Mouse (Mus musculus) gonadal fat pad, adult 2 months (tissue): ENCODE results near the gene Mdga1. TPM values are rescaled to one million over a fixed set of nuclear protein-coding genes. Genes with fewer than 3 reads are reported as not detected.

Experiments used
- DNase-seq: peaks from one replicate; pipeline ENCODE4 v3.0.0-alpha.2; 2012; ENCODE audit warnings: low read depth
- polyA plus RNA-seq: library from polyadenylated mRNA; depleted of rRNA; stranded (reverse); fragments of >200 nt; gene quantifications from 2 replicates; pipeline ENCODE4 v1.2.3, GENCODE M21; 2012

Gene Mdga1
- polyA plus RNA-seq, 1 experiment, result 1.7 TPM

DNA sequence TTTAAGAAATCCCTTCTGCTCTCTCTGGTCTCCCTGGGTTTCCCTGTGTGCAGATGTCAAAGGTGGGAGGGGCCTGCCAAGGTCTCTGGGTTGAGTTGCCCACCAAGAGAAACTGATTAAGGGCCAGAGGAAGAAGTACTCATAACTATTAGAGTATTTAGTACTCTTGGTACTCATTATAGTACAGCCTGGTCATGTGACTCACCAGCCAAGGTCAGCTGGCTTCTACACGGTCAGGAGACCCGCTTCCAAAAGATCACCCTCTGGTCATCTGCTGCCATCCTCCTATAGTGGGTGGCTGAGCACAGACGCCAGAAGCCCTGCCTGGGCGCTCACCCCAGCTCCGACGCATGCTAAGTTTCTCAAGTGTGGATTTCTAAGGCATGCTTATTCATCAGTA is 124.9 kb downstream of the Mdga1 start:
- no peak for DNase-seq

DNA sequence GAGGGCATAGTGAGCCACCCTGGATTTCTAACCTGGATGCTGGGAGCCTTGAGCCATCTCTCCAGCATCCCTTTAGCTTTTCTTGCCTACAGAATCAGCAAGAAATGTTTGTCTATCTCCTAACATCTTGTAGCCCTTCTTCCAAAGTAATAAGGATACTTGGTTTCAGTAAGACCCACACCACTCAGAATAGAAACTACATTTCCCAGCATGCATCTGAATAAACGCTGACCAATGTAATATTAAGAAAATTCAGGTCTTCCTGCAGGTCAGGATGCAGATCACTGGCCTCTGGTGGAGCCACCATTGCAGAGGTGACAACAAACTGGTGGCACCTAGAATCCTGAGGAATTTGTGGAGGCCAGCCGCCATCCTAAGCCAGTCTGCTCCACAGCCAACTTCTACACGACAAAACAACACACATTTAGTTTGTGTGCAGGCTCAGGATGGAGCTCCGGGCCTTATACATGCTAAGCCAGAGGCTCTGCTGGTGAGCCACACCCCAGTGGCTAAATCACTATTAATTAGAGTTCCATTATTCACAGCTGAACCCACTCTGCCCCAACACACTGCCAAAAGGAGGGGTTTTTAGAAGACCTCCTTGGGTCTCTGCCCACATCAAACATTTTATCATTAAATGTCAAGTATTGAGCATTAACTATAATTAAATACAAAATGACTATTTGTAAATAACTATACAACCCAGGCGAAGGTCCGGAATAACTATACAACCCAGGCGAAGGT is 126.3 kb downstream of the Mdga1 start:
- DNase-seq, result no peak

DNA sequence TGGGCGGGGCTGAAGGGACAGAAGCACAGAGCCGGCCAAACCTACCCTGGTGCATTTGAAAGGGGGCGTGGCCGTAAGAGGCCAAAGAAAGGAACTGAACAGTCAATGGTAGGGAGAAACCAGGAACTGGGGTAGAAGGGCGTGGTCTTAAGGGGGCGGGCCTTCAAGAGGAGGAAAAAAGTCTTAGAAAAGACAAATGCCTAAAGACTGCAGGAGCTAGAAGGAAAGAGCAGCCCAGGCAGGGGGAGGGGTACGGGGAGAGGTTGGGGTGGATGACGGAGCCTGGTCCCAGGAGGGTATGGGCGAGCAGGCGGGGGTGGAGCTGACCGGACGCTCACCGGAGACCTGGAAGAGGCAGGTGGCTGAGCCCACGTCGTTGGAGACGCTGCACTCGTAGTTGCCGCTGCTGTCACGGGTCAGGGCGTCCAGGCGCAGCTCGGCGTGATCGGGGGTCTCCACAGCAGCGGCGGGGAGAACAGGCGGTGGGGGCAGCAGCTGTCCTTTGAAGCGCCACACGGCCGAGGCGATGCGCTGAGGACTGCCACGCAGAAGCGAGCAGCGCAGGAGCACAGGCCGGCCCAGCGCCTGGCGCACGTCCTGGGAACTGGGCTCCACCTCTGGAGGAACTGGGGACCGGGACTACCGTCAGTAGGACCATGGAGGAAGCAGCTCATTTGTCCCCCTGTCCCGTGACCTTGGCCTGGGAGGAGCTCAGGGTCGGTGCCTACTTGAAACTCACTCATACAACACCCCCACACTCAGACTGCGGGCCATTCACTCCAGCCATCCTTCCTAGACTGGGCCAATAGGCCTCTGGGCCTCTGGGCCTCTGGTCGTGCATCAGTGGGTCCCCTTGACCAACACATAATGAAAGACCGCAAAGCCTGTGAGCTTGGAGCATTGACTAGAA is 127.9 kb downstream of the Mdga1 start:
- peak; percentile 37 for DNase-seq

DNA sequence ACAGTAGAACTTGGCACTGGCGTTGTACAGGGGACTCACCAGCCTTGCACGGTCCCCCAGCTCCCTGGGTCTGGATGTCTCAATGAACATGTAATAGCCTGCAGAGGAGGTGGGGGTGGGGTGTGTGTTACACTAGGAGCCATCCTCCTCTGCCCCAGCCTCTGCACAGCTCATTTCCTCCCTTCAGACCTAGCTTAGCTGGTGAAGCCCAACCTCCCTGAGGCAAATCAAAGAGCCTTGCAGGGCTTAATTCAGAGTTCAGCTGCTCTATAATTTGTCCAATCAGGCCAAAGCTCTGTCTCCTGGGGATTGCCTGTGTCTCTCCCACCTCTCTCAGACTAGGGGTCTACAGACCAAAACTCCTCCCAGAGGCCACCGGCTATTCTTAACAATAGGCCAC is 131.9 kb downstream of the Mdga1 start:
- no peak for DNase-seq

DNA sequence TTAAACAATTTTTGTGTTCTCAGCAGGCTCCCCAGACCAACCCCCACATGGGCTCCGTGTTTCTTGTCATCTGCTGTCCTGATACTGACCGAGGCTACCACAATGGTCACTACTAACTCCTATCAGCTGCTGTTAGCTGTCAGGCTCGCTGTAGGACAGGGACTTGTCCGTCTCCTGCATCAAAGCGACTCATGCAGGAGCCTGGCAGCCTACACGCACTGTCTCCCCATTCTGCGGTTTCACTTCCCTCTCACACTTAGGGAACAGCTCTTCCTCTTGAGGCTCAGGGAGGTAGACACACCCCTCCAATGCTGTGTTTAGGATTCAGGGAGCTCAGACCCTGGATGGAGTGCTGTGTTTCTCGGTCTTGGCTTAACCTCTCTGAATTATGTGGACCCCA is 132.4 kb downstream of the Mdga1 start:
- DNase-seq, result no peak

DNA sequence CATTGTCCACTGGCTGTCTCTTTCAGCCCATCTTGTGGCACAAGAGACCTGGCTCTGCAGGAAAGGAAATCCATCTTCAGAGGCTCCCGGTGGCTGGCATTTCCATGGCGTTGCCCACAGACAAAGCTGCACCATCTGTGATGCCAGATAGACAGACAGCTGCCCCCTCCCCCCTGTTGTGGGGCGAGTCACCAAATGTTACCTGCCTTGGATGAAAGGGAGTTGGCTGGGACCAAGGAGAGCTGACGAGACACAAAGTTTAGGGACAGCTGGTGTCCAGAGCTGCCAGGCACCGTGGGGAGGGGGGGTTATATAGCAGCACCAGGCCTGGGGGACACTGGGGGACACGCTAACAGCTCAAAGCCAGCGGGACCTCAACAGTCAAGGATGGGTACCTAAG is 135.1 kb downstream of the Mdga1 start:
- no peak for DNase-seq

DNA sequence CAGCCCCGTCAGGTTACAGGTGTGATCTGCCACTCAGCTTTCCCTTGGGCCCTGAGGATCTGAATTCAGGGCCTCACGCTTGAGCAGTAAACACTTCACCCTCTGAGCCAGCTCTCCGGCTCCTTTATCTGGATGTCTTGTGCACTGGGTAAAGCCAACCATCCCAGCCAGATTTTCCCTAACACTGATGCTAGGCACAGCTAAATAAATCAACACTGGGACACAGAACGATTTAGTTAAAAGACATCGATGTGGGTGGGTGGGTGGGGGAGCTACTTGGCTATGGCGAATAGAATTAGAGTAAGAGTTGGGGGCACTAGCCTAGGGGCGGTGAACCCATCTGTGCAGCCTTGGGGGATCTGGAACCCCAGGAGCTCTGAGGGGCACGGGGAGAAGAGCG is 135.6 kb downstream of the Mdga1 start:
- no peak for DNase-seq

DNA sequence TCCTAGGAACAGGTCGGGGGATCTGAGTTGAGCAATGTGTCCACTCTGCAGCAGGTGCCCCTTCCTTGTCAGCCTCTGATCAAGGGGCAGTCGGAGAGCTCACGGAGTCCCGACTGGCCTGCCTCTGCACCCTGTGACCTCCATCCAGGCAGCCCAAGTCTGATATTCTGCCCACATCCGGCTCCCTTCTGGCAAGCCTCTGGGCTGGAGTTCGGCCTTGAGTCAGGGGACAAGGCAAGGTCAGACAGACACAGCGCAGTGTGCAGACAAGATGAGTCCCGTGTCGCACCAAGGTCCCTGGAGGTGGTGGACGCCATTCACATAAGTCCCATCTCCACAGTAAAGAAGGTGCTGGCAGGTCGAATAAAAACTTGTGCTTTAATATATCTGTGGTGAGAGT is 138.2 kb downstream of the Mdga1 start:
- DNase-seq, result no peak

DNA sequence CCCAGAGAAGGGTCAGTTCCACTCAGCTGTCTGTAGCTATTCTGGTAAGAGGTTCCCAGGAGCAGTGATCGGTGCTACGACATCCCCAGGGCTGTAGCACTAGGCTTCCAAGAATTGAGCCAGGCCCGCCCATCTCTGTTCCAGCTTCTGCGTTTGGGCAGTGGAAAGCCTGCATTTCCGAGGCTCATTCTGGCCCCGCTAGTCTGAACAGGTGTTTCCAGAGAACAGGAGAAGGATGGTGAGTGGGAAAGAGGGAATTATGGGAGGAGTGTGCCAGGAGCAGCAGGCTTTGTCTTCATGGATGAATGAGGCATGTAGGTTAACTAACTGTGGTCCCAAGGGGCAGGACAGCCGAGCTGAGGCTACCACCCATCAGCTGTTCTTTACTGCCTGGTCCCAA is 140.8 kb downstream of the Mdga1 start:
- DNase-seq, result no peak

DNA sequence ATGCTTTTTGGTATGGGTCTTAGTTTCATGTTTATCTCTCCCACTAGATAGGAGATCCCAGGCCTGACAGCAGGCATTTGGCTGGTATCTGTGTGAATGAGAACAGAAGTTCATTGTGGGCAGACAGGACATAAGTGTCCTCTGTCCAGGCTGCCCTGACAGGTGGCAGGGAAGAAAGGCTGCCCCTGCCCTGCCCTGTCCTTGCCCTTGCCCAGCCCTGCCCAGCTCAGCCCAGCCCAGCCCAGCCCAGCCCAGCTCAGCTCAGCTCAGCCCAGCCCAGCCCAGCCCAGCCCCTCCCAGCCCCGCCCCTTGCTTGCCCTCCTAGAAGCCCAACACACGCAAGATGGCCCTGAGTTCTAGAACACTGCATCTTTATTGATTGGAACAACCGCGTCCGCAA is 142.3 kb downstream of the Mdga1 start:
- no peak for DNase-seq

DNA sequence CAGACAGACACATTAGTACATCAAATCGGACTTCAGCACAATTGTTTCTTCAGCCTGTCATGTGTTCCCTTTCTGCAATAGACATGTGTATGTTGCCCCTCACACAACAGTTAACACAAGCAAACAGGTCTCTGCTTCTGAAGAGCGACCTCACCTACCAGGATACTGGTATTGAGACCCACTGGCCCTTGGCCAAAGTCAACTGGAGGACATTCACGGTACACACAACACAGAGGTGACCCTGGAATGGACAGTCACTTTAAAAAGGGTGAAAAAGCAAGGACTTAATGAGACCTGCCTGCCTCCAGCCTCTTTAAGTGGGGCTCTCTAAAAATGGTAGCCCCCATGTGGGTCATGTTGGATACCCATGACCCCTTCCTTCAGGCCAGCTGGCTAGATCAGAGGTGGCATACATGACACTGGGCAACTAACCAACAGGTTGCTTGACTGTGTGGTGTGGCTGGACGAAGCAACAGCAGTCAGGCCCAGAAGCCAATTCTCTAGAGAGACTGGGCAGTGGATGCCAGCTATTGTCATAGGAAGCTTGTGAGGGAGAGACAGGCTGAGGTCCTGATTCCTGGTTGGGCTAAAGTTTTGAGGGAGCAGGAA is 145.3 kb downstream of the Mdga1 start:
- DNase-seq, result no peak

DNA sequence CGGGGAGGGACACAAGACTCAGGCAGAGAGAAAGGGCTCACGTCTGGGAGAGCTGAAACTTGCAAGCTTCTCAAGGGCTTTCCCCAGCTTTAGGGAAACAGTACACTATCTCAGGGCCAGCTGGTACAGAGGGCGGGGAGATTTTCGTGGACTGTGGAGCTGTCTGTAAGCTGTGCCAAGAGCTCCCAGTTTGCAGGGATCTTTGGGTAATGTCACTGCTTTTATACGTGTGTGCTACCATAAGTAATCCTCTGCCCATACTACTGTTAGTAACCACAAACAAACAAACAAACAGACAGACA is 145.7 kb downstream of the Mdga1 start:
- no peak for DNase-seq

DNA sequence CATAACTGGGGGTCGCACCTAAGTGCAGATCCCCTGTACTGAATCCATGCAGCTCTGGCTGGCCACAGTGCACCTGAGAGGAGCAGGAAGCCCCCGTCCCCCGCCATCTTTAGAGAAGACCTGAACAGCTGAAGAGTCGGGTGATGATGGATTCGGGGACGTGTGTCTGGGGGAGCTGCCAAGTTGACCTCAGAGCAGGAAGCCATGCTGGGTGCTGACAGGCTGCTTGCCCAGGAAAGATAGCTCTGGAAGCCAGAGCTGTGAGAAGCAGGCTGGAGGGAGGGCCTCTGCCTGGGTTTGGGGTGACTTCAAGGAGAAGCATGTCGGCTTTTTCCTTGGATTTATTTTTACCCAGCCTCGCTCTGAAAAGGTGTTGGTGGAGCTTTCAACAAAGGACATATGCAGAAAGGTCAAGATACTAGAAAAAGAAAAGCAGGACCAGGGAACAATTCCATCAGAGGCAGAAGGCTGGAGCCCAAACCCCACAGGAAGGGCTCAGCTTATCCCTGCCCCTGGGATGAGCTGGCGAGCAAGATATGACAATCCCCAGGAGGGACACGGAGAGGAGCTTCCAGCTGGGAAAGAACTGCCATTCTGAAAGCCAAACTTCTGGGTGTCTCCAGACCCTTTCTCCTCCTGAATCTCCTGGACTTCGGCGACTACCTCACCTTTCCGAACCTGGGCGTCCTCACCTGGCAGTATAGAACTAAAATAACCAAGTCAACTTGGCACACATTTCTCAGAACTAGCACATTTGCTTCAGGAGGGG is 146.3 kb downstream of the Mdga1 start:
- no peak for DNase-seq

DNA sequence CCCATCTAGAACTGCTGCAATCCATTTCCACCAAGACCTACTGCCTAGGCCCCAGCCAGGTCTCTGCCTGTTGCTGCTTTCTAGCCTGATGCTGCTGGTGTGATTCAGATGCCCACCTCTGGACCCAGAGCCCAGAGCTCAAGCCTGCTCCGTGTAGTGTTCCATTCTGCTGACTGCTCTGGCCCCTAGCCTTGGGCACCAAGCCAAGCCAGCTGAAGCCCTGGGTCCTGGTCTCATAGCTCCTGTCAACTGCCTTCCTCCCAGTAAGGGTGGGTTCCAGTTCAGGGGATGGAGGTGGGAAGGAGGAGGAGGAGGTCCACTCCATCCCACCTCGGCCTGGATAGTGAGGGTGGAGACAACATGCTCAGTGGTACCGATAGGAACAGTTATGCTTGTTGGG is 150.3 kb downstream of the Mdga1 start:
- no peak for DNase-seq

DNA sequence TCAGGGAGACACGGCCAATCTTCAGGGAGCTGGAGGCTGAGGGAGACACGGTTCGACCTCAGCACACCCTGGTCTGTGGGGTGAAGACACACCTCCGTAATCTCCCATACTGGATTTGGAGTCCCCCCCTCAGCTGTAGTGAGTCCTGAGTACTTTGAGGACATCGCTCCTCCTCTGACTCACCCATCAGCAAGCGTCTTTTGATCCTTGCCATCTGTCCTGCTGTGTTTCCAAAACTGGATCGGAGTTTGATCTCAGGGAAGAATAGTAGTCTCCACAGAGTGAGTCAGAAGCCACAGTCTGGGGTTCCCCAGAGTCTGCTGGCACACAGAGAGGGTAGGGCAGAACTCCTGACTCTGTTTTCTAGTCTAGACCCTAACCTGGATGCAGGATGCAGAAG is 150.9 kb downstream of the Mdga1 start:
- DNase-seq, result no peak

DNA sequence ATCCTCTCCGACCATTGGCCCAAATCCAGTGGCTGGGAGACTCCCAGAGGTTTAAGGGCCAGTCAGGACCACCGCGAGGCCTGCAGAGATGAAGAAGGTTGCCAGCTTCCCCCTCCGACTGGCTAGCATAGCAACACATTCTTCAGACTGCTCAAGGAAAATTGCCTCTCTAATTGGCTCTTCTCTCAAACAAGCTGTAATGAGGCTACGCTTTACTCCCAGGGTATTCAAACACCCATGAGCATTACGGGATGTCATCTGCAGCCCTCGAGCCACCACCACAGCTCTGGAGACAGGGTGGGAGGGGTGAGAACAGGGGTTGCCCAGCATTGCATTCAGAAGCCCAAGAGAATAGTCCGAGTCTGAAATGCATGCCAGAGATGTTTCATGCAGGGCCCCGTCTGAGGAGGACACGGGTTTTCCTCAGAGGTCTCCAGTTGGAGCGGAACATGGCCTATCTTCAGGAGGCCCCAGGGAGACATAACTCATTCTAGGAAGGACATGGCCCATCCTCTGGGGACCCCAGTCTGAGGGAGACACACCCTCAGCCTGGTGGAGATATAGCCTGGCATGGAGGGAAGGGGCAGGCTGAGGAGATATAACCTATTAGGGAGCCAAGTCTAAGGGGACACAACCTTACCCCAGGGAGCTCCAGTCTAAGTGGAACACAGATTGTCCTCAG is 151.5 kb downstream of the Mdga1 start:
- DNase-seq, result no peak

DNA sequence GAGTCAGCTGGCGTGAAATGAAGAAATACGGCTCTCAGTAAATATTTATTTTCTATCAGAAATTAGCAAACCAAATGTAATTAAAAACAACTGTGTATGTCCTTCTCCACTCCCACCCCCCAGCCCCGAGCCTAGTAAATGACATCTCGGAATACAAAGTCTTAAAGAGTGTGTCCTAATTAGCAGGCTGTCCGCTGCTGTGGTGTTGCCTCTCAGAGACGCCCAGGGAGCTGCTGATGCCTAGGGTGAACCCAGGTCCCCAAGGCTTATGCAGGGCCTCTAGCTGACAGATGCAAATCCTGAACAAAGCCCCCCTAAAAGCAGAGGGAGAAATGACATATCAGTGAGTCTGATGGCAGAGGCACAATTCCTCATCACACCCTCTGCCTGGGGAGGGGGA is 155.1 kb downstream of the Mdga1 start:
- DNase-seq, result no peak

DNA sequence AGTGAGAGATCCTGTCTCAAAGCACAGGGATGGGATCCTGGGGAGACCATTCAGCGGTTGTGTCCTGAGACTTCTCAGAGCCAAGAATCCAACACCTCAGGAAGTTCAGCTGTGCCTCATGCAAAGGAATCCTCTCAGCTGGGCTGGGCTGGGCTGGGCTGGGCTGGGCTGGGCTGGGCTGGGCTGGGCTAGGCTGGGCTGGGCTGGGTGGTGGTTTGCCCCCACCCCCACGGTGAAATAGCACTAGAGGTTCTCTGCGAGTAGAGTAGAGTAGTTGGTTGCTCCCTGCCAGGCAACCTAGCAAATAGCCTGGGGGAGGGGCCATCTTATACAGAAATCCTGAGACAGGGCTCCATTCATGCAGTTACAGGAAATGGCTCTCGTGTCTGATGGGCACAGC is 156.6 kb downstream of the Mdga1 start:
- DNase-seq, result no peak

DNA sequence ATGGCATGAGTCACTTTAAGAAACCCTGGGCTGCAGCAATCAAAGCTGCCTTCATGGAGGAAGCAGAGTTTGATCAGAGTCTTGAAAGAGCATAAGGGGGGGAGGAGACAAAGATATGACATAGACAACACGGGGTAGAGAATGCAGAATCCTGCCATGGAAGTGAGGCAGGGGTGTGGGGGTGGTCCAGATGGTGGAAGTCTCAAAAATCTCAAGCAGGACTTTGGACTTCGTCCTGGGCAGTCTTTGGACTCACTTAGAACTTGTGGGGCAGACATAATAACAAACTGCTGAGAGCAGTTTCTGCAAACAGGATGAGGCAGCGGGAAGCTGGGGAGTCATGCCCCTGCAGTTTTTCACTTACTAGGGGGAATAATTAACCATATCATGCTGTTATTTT is 166.3 kb downstream of the Mdga1 start:
- no peak for DNase-seq

DNA sequence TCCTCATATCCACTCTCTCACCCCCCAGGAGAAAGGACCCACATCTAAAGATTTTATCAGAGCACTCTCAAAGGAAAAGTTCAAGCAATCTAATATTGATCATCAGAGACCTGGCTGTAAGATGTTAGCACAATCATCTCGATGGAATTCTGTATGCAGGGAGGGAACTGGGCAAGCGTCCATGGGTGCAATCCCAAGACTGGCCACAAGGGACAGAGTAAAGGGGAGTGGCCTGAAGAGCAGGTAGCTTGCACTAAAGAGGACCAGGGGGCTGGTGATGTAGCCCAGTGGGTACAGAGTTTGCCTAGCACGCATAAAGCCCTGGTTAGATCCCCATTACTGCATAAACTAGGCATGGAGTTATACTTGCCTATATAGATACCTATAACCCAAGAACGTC is 168.5 kb downstream of the Mdga1 start:
- no peak for DNase-seq

DNA sequence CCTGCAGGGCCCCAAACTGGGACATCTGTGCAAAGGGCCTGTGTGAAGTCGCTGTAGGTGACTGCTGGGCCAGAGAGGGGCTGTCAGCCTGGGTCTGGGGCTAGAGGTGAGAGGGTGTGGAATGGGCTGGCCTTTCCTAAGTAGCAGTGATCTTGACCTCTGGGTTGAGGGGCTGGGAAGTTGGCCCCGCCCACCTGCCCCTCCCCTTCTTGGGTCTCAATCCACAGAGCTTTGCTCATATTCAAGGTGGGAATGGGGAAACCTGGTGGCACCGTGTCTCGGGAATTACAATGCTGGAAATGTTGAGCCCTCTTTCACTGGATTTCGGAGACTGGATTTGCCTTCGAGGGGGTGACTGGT is 169.8 kb downstream of the Mdga1 start:
- no peak for DNase-seq
